Mouse (Mus musculus) cerebellum, adult 2 months (tissue): ENCODE results near the gene Hoxa5. TPM values are rescaled to one million over a fixed set of nuclear protein-coding genes. Genes with fewer than 3 reads are reported as not detected.

ENCODE experiments used
- DNase-seq, 2 experiments: peaks; one replicate each; pipeline ENCODE4 v3.0.0; 2021
- H3K27ac ChIP-seq: fragments of 200-500 bp; 2 replicates; pipeline ENCODE4 v1.5.1; 2012; ENCODE audit warnings: low read length, control low read depth, inconsistent platforms; ENCODE audit not compliant: insufficient read depth
- H3K27me3 ChIP-seq: fragments of 200-500 bp; 2 replicates; pipeline ENCODE4 v1.6.1; 2012; ENCODE audit warnings: inconsistent platforms, mild to moderate bottlenecking, low read length, moderate library complexity; ENCODE audit not compliant: control insufficient read depth, insufficient read depth
- H3K4me1 ChIP-seq: fragments of 200-500 bp; 2 replicates; pipeline ENCODE4 v1.6.1; 2011; ENCODE audit warnings: low read length; ENCODE audit not compliant: control insufficient read depth, insufficient read depth
- H3K4me3 ChIP-seq: fragments of 200-500 bp; replicated peaks from 2 replicates; pipeline ENCODE3; 2011; ENCODE audit warnings: mild to moderate bottlenecking, low read depth, low read length, control low read depth; ENCODE audit not compliant: insufficient read depth
- CTCF ChIP-seq: fragments of 200-500 bp; IDR thresholded peaks from 2 replicates; pipeline ENCODE4 v1.5.1; 2011; ENCODE audit warnings: low read depth, mild to moderate bottlenecking, control low read depth, low read length, moderate library complexity, borderline replicate concordance; ENCODE audit not compliant: insufficient read depth
- POLR2A ChIP-seq: fragments of 200-500 bp; IDR thresholded peaks from 2 replicates; pipeline ENCODE4 v1.6.1; 2011; ENCODE audit warnings: low read length, control low read depth, borderline replicate concordance; ENCODE audit not compliant: insufficient read depth
- WGBS: fragments of 180-500 bp; shearing (Covaris S2); methylation state at CpG from one replicate; pipeline ENCODE4 v1.1.7; 2018; 5-methylcytosine and 5-hydroxymethylcytosine counted together
- polyA plus RNA-seq: library from polyadenylated mRNA; depleted of rRNA; stranded (reverse); fragments of >200 nt; gene quantifications from 2 replicates; pipeline ENCODE4 v1.2.3, GENCODE M21; 2012

Gene Hoxa5
- polyA plus RNA-seq, 1 experiment = 4.6 TPM

GRCm38 (mm10) chr6:52200751-52201250 is 3.6 kb downstream of the Hoxa5 start:
- TF ChIP-seq CTCF = no peak
- TF ChIP-seq POLR2A = no peak
- H3K27ac ChIP-seq = no peak overlapping the region
- no peaks in the 10 kb centered on the region for H3K4me1 ChIP-seq
- WGBS = 12% methylated on average over 10 of the region's 10 CpGs
- H3K27me3 ChIP-seq = peaks cover 17% of the 10 kb centered on the region
- no peak overlapping the region for H3K4me3 ChIP-seq
- no peak for DNase-seq

GRCm38 (mm10) chr6:52200073-52200750 is 4.2 kb downstream of the Hoxa5 start:
- Histone ChIP-seq H3K4me1 (no peaks in the 10 kb centered on the region), H3K4me3 (no peak overlapping the region), H3K27ac (no peak overlapping the region), H3K27me3 (peaks cover 16% of the 10 kb centered on the region)
- DNase-seq = no peak
- 5% methylated on average over 30 of the region's 30 CpGs for WGBS
- TF ChIP-seq CTCF (no peak), POLR2A (no peak)

- Histone ChIP-seq H3K4me3 (no peak overlapping the region), H3K27me3 (peaks cover 8% of the 10 kb centered on the region; the same call in 1 of the 2 replicates), H3K4me1 (no peaks in the 10 kb centered on the region), H3K27ac (no peak overlapping the region)
- no peak for DNase-seq
- 0 out of 2 replicates have a peak, but pooled peaks have one; percentile 16 for TF ChIP-seq CTCF
- TF ChIP-seq POLR2A = no peak
- 2% methylated on average over 10 of the region's 10 CpGs for WGBS
These were observed 7.1 kb downstream of the Hoxa5 start for GRCm38 (mm10) chr6:52197271-52197670.

GRCm38 (mm10) chr6:52196811-52197210 is 7.6 kb downstream of the Hoxa5 start:
- Histone ChIP-seq H3K4me1 (no peaks in the 10 kb centered on the region), H3K27me3 (peaks cover 9% of the 10 kb centered on the region; the same call in 1 of the 2 replicates), H3K27ac (no peak overlapping the region), H3K4me3 (no peak overlapping the region)
- TF ChIP-seq CTCF = no peak
- no peak for TF ChIP-seq POLR2A
- DNase-seq = no peak
- WGBS = 6% methylated on average over 9 of the region's 9 CpGs

GRCm38 (mm10) chr6:52194690-52195089 is 9.7 kb downstream of the Hoxa5 start:
- no peaks in the 10 kb centered on the region for H3K4me1 ChIP-seq

GRCm38 (mm10) chr6:52191860-52192550 is 12.4 kb downstream of the Hoxa5 start:
- H3K27me3 ChIP-seq = peaks cover 17% of the 10 kb centered on the region; the same call in 1 of the 2 replicates
- H3K27ac ChIP-seq = no peak overlapping the region
- no peak overlapping the region for H3K4me3 ChIP-seq
- 2% methylated on average over 49 of the region's 55 CpGs for WGBS
- peak in 1 of 2 experiments; percentile 12 for DNase-seq
- H3K4me1 ChIP-seq = no peaks in the 10 kb centered on the region
- TF ChIP-seq POLR2A = no peak
- no peak for TF ChIP-seq CTCF

More at GRCm38 (mm10) chr6:52194690-52195089, 9.7 kb downstream of the Hoxa5 start:
- TF ChIP-seq CTCF (no peak), POLR2A (no peak)
- DNase-seq = no peak
- Histone ChIP-seq H3K4me3 (no peak overlapping the region), H3K27ac (no peak overlapping the region), H3K27me3 (peaks cover 18% of the 10 kb centered on the region; the same call in 1 of the 2 replicates)
- WGBS = 8% methylated on average over 10 of the region's 10 CpGs

- no peak for DNase-seq
- Histone ChIP-seq H3K27me3 (peaks cover 17% of the 10 kb centered on the region; the same call in 1 of the 2 replicates), H3K4me3 (no peak within 1 kb of the TSS), H3K27ac (no peak within 1 kb of the TSS), H3K4me1 (no peaks in the 10 kb centered on the region)
- no peak for TF ChIP-seq CTCF
- TF ChIP-seq POLR2A = no peak
- 2% methylated on average over 75 of the region's 102 CpGs for WGBS
These were observed 13.2 kb downstream of the Hoxa5 start, which contains the start of gene Hoxa4 for GRCm38 (mm10) chr6:52190906-52191810. Gene Hoxa4, minus strand, starts transcription at chr6:52191753.
